Mouse (Mus musculus): ENCODE measurements around the gene Gm10663. TPM values are rescaled to one million over a fixed set of nuclear protein-coding genes. Genes with fewer than 3 reads are reported as not detected.

Gm10663 gene
- polyA plus RNA-seq, 1 experiment, result not detected

DNA sequence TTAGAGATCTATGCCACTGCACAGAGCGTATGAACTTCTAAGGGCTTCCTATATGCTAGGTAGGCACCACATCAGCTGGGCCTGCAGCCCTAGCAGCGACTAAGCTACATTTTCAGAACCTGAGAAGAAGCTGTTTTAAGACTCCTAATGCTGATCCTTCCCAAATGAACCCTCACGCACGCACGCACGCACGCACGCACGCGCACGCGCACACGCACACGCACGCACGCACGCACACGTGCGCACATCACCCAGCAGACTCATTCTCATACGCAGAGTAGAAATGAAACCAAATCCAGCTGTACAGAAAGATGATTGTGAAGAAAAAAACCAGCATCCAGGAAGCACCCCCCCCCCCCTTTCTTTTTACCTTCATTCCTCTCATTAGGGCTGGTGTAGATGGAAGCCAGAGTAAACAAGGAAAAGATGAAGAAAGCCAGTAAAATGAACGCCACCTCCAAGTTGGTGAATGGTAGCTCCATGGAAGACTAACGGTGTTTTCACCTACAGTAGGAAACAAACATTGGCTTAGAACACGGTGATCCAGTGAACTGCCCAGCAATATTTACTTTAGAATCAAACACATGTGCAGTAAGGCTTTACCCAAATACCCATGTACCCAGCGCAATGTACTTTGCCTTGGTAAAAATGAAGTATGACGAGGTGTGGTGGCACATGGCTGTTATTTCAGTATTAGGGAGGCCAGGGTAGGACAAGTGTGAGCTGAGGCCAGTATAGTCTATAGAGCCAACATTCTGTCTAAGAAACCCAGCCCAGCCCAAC lies 33.3 kb downstream of the Gm10663 start:
- Histone ChIP-seq H3K4me3 (ENCODE audit: insufficient read depth, low read length) (no peak overlapping the region), H3K27ac (ENCODE audit: insufficient read depth, low read depth, low read length) (no peak overlapping the region), H3K4me1 (ENCODE audit: control insufficient read depth, insufficient read depth, low read length) (no peaks in the 10 kb centered on the region)
- TF ChIP-seq CTCF (IDR thresholded peaks at IDR 0.05; ENCODE audit: low read depth, low read length), result no peak
- no peak for TF ChIP-seq POLR2A (IDR thresholded peaks at IDR 0.05; ENCODE audit: borderline replicate concordance, low read depth, low read length)

DNA sequence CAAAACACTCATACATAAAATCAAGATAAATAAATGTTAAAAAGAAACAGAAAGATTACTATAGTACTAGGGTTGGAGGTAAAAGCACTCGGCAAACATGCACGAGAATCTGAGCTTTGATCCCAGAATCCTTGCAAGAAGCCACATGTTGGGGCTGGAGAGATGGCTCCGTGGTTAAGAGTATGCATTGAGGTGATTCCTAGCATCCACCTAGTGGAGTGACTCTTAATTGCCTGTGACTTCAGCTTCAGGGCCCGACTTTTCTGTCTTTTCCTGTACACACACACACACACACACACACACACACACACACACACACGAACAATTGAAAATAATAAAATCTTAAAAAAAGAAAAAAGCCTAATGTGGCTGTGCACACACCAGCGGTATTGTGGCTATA lies 34.1 kb downstream of the Gm10663 start:
- Histone ChIP-seq H3K4me3 (ENCODE audit: insufficient read depth, low read length) (no peak overlapping the region), H3K27ac (ENCODE audit: insufficient read depth, low read depth, low read length) (no peak overlapping the region), H3K4me1 (ENCODE audit: control insufficient read depth, insufficient read depth, low read length) (no peaks in the 10 kb centered on the region)
- TF ChIP-seq POLR2A (IDR thresholded peaks at IDR 0.05; ENCODE audit: borderline replicate concordance, low read depth, low read length) (no peak), CTCF (IDR thresholded peaks at IDR 0.05; ENCODE audit: low read depth, low read length) (no peak)

DNA sequence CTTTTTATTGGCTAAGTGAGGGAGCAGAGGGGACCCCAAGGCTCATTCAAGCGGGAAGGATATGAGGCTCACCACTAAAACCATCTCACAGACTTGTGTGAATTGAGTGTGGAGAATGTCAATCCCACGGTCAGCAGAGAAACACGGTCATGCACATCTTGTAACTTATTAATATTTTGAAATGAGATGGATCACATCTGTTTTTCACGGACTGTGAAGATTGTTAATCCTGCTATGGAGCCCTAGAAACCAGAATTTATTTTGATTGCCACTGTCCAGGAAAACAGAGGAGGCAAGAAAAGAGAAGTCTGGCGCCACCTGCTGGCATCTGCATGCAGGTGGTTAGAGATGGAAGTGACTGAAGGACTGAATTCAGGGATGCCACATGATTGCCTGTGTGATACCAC lies 35.5 kb downstream of the Gm10663 start:
- Histone ChIP-seq H3K4me1 (ENCODE audit: control insufficient read depth, insufficient read depth, low read length) (no peaks in the 10 kb centered on the region), H3K4me3 (ENCODE audit: insufficient read depth, low read length) (no peak overlapping the region), H3K27ac (ENCODE audit: insufficient read depth, low read depth, low read length) (no peak overlapping the region)
- TF ChIP-seq CTCF (IDR thresholded peaks at IDR 0.05; ENCODE audit: low read depth, low read length) (peak; percentile 77), POLR2A (IDR thresholded peaks at IDR 0.05; ENCODE audit: borderline replicate concordance, low read depth, low read length) (no peak)

DNA sequence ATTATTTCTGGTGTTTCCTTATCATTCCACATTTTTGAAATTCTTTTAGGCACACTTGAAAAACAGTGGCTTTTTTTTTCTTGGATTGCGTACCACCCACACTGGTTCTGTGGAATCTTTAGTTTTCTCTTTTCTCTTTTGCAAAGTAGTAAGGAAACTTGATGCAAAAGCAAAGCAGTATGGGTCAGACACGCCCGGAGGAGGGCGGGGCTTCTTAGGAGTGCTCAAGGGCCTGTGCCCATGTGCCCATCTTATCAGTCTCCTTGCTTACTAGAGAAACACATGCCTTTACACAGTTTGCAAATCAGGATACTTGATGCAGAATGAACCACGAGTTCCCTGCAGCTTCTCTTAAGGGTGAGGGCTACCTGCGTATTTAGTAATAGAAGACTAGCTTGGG lies 37.3 kb downstream of the Gm10663 start:
- TF ChIP-seq CTCF (IDR thresholded peaks at IDR 0.05; ENCODE audit: low read depth, low read length) (no peak), POLR2A (IDR thresholded peaks at IDR 0.05; ENCODE audit: borderline replicate concordance, low read depth, low read length) (no peak)

DNA sequence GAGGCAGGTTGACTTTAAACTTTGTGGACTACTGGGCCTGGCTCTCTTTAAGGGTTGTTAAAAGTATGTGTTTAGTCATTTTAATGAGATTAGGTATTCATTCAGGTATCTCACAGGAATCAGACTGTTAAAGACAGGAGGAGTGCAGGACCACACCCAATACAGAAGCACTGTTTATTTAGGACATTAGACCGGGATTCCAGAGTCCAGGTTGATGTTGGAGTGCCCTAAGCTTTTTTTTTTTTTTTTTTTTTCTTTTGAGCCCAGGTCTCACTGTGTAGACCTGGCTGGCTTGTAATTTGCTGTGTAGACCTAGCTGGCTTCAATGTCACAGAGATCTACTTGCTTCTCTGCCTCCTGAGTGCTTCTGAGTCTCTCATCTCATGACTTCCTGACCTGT lies 51.2 kb downstream of the Gm10663 start:
- TF ChIP-seq POLR2A (IDR thresholded peaks at IDR 0.05; ENCODE audit: borderline replicate concordance, low read depth, low read length) (no peak), CTCF (IDR thresholded peaks at IDR 0.05; ENCODE audit: low read depth, low read length) (no peak)
- Histone ChIP-seq H3K27ac (ENCODE audit: insufficient read depth, low read depth, low read length) (no peak overlapping the region), H3K4me3 (ENCODE audit: insufficient read depth, low read length) (no peak overlapping the region), H3K4me1 (ENCODE audit: control insufficient read depth, insufficient read depth, low read length) (no peaks in the 10 kb centered on the region)

More for the DNA sequence above, 37.3 kb downstream of the Gm10663 start:
- Histone ChIP-seq H3K27ac (ENCODE audit: insufficient read depth, low read depth, low read length) (no peak overlapping the region), H3K4me1 (ENCODE audit: control insufficient read depth, insufficient read depth, low read length) (no peaks in the 10 kb centered on the region), H3K4me3 (ENCODE audit: insufficient read depth, low read length) (no peak overlapping the region)

DNA sequence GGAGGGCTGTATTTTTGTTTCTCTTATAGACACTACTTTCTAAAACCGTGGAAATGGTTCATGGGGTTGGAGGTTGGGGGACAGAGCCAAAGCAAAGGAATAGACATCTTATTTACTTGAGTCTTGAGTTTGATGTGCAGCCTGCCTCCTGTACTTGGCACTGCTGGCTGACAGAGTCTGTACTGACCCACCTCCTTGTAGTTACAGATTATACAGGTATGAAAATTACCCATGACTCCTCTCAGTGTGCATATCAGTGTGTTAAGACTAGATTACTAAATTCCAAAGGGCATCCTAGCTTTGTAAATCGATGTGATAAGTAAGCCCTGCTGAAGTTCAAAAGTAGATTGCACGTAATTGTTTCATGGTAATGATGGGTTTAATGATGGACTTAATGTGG lies 51.6 kb downstream of the Gm10663 start:
- TF ChIP-seq POLR2A (IDR thresholded peaks at IDR 0.05; ENCODE audit: borderline replicate concordance, low read depth, low read length) (no peak), CTCF (IDR thresholded peaks at IDR 0.05; ENCODE audit: low read depth, low read length) (no peak)

More for the DNA sequence above, 51.6 kb downstream of the Gm10663 start:
- H3K27ac ChIP-seq (ENCODE audit: insufficient read depth, low read depth, low read length), result no peak overlapping the region
- no peaks in the 10 kb centered on the region for H3K4me1 ChIP-seq (ENCODE audit: control insufficient read depth, insufficient read depth, low read length)
- H3K4me3 ChIP-seq (ENCODE audit: insufficient read depth, low read length), result no peak overlapping the region

Other genes starting within 250 kb of the Gm10663 start
- gene Klhl2, start 225.0 kb upstream of the Gm10663 start, polyA plus RNA-seq (2012; ENCODE audit: insufficient read depth, insufficient read length, missing spikeins), result 11.5 and 12.0 TPM in 2 replicates
- gene Tmem192, start 127.8 kb upstream of the Gm10663 start, polyA plus RNA-seq (2012; ENCODE audit: insufficient read depth, insufficient read length, missing spikeins), result 54.1 and 59.9 TPM in 2 replicates
- gene Trim75, start 87.2 kb upstream of the Gm10663 start, polyA plus RNA-seq (2012; ENCODE audit: insufficient read depth, insufficient read length, missing spikeins), result not detected in 2 replicates
- gene Trim61, start 56.5 kb upstream of the Gm10663 start, polyA plus RNA-seq (2012; ENCODE audit: insufficient read depth, insufficient read length, missing spikeins), result not detected in 2 replicates
- not detected in 2 replicates for gene Trim60, start 56.4 kb upstream of the Gm10663 start, polyA plus RNA-seq (2012; ENCODE audit: insufficient read depth, insufficient read length, missing spikeins)
- not detected in 2 replicates for gene Apela, start 37.7 kb upstream of the Gm10663 start, polyA plus RNA-seq (2012; ENCODE audit: insufficient read depth, insufficient read length, missing spikeins)
- gene BC030870, start 54.5 kb downstream of the Gm10663 start, polyA plus RNA-seq (2012; ENCODE audit: insufficient read depth, insufficient read length, missing spikeins), result not detected in 2 replicates

Measured in bone marrow macrophage, adult 2 months (primary cell).